Mouse (Mus musculus): ENCODE results near the gene Maml2.
A peak's percentile ranks its signal among the peaks of the same experiment; 100 is the strongest.
"Not testable (repeated sequence)": the region's sequence is repeated elsewhere in the genome, so short reads cannot be mapped to it uniquely, and the experiment has no call there.

The Maml2 gene

DNA sequence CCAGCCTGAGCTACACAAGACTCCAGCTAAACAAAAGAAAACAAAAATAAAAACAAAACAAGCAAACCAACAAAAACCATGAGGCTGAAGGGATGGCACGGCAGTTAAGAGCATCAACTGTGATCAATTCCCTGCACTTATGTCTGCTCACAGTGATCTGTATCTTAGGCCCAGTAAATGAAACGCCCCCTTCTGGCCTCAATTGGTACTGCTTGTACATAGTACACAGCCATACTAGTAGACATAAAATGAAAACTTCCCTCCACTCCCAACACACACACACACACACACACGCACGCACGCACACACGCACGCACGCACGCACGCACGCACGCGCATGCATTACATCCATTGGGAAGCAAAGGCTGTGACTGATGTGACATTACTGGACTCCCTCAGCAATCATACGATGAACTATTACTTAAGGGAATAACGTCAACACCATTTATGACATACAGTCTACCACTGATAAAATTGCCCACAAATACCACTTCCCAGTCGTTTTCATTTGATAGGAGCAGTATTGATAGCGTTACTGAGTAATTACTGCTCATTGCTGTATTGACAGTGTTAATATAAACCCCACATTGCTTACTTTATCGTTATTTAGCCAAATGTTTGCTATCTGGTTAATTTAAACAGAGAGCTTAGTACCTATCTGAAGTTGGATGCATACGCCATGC, 389.4 kb downstream of the Maml2 start:
- DNase-seq = peak; percentile 37

DNA sequence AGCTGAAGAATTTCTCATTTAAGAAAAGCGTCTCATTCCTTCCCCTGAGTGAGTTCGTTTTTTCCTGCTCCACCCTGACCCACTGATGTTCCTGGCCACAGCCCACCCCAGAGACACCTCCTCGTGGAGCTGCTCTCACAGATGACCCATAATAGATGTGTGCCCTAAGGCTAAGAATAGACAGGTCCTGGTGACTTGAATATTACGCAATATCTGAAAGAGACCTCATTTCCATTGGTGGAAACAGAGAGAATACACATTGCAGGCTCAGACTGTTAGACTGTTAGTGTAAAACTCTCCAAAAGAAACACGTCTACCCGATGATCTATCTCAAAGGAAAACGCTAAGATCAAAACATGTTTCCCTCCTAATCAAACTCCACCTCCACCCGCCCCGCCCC, 391.2 kb downstream of the Maml2 start:
- DNase-seq = no peak

DNA sequence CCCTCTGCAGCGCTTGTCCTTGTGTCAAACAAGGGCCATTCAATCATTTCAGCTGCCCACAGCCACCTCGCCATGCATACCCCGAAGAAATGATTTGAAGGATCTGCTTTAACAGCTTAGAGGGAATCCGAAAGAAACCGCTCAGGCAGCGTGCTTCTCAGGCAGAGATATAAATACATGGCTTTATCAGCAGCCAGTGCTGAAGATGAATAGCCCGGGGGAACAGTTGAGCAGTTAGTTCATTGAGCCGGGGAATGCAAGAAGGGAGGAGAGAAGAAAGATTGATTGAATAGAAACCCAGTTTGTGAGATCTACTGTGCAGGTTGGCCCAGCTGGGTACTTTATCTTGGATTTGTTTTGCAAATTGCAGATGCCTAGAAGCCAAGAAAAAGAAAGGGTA, 392.6 kb downstream of the Maml2 start:
- no peak for DNase-seq

DNA sequence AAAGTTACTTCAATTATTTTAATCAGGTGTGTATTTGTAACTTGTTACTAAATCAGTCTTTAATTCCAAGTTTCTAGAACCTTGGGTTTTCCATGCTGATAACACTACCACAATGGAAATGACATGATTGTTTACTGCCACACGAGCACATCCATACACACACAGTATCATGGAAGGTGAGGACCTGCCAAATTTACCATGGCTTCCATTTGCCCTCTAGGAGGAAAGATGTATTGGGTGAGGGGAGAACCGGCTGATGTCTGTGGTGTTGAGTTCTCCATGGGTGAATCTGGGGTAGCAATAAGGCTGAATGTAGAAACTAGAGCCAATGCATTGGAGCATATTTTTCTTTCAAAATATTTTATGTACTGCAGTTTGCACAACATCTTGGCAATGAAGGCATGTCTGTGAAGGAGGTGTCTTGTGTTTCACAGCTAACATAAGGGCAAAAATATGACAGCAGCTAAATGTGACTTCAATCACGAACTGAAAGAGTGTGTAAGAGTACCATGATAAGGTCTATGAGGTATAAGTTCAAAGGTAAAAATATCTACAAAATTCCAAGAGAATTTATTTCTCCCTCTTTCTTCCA, 396.0 kb downstream of the Maml2 start:
- no peak for DNase-seq

DNA sequence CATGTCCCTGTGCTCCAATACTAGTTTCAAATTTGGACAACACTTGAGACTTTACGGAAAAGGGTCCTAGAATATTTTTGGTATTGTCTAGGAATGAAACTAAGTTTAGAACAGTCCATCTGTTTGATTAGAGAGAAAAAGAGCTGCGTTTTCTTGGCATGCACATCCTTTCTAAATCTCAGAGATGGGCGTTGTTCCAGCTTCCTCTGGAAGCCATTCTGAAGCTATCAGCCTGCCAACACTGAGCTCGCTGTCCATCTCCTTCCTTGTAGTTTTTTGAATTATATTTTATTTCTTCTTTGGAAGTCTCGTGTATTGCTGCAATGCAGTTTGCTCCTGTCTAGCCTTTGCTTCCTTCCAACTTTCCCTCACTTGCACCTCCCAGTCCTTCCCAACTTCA, 396.5 kb downstream of the Maml2 start:
- no peak for DNase-seq

DNA sequence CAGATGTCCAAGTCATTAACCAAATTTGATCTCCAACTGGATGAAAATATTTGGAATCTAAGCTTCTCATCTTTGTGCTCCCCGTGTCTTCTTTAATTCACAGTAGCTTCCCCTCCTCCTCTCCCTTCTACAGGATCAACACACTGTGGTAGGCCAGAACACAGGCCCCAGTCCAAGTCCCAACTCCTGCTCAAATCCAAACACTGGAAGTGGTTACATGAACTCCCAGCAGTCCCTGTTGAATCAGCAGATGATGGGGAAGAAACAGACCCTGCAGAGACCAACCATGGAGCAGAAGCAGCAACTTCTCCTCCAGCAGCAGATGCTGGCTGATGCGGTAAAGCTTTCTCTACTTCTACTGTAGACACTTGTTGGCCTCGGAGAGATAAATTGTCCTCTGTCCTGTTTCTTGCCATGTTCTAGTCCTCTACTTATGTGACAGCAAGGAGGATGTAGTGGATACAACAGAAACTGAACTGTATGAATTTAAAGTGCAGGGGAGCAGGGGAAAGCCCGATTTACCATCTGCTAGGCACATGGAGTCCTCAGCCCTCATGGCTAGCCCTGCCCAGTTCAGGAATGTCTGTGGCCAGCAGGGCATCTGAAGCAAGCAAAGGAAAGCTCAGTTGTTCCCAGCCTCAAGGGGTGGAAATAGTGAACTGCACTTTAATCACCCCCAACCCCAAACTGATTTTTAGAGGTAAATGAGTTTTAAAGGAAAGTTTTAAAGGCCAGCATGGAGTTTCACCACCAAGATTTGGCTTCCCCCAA, 399.5 kb downstream of the Maml2 start:
- no peak for DNase-seq

DNA sequence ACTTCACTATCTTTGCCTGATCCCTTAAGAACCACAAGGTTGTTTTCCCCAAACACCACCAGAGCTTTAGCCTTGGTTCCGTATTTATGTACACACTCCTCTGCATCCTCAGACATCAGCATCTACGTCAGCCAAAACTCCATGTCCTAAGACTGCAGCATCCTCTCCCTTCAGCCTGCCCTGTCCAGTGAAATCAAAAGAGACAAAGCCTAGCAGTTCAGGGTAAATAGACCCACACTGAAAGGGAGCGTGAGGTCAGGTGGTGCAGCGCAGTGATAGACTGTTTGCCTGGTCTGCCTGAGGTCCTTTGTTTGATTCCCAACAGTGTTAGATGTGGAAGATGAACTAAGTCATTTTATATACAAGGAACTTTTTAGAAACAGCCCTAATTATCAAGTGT, 400.1 kb downstream of the Maml2 start:
- no peak for DNase-seq

DNA sequence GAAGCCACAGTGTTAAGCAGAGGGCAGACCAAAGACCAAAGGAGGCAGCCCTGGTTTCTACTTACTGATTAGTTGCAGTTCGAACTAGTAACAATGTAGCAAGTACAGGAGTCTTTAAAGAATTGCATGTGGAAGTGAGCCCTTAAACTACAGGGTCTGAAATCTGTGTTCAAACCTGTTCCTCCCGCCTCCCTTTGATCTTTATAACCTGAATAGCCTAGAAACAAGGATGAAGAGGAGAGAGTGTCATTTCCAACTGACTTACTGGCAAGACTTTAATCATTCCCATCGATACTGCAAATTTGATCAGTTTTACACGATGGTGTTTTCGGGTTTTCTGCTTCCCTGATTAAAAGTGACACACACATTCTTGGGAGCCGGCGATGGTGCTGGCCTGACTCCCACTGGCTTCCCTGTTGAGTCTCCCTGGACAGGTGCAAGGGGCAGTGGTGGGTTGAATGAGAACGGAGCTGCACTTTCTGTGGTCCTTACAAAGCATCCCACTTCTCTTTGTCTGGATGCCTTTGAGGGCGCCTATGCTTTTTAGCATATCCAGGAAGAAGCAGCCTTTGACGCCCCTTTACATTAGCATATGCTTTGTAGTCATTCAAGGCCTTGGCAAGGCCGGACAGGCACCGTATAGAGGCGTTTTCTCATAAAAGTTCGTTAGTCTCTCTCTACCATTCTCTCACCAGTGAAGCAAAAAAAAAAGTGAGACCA, 401.5 kb downstream of the Maml2 start:
- DNase-seq = no peak

DNA sequence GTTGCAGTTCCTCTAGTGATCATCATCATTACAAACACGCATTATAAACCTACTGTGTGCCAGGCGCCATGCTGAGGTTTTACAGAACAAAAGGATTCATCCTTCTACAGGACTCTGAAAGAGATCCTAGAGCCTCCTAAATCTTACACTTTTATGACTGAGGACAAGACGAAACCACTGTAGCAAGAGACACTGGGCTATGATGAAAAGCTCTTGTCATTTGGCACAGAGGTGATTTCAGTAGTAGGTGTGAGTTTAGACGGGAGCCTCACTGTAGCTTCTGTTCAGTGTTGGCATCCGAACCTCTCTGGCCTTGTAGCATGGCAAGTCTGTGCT, 402.0 kb downstream of the Maml2 start:
- DNase-seq = no peak

DNA sequence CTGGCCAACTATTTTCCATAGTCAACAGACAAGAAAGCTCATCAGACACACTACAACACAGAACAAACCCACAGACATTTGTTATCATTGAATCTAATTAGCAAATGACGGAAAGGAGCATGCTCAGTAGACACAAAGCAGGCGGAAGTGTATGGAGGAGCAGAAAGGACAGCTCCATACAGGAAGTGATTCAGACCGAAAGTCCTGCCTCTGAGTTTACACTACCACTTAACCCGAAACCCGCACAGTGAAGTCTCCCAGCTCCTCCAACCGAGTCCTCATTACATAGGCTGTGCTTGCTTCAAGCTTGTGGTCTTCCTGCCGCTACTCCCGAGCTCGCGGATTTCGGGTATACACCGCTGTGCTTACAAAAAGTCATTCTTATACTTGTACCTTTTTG, 404.0 kb downstream of the Maml2 start:
- no peak for DNase-seq

DNA sequence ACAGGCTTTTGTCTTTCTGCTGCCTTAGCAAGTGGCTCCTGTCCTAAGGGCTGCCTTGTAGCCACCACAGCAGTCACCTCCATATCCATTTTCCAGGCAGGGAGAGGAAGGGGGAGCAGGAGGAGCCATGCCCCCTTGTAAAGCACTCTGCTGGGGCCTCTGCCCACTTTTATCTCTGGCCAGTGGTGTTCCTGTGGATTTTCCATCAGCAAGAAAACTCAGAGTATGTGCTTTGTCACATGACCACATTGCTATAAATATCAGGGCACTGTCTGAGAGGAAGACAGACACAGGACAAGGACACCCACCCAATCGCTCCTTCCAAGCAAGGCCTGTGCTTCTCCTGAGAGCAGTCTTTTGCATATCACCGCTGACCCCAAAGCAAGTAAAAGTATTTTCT, 405.3 kb downstream of the Maml2 start:
- DNase-seq = no peak

DNA sequence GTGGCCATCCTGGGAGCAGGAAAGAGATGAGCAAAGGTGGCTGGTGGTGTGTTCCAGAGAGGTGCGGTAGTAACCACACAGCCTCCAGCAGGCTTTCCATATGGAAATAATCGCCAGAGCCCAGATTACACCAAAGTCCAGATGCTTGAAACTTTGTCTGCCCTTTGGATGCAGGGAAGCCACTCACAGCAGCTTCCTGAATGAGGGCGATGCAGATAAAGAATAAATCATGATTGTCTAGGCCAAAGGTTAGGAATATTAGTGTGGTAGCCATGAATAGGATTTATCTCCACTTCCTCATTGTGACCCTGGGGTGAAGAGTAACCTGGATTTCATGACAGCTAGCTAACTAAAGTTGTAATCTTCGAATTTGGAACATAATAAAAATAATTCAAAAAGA, 407.2 kb downstream of the Maml2 start:
- no peak for DNase-seq

DNA sequence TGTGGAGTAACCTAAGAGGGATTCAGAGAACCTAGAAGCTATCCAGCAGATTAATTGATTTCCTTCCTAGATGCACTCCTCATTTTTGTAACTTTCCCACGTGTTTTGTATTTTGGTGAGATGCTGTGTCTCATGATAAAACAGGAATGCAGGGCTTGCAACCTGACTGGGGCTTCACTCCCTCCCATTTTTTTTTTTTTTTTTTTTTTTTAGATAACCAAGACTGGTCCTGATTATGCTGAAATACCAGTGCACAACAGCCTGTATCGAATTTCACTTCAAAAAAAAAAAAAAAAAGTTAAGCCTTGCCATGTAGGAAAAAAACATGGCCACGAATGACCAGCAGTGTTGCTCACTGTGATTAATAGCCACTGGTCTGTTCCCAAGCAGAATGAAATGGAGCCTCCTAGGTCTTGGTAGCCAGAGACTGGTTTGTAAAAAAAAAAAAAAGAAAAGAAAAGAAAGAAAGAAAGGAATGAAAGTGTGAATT, 409.4 kb downstream of the Maml2 start:
- DNase-seq = no peak

DNA sequence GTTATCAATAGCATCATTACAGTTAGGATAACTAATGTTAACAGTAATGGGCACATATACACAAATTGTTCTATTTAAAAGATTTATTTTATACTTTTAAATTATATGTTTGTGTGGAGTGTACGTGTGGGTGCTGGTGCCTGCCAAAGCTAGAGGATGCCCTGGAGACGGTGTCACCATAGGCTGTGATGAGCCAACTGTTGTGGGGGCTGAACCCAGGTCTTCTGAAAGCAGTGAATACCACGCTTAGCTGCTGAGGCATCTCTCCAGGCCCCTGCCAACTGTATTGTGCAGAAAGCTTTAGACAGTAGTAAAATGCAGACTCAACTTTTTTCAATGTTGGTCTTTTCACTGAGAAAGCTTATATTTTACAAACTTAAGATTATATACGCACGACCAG, 411.7 kb downstream of the Maml2 start:
- no peak for DNase-seq

DNA sequence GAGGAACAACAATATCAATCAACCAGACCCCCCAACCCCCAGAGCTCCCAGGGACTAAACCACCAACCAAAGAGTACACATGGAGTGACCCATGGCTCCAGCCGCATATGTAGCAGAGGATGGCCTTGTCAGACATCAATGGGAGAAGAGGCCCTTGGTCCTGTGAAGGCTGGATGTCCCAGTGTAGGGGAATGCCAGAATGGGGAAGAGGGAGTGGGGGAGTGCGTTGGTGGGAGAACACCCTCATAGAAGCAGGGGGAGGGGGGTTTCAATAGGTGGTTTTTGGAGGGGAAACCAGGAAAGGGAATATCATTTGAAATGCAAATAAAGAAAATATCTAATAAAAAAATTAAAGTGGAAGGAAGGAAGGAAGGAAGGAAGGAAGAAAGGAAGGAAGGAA, 418.1 kb downstream of the Maml2 start:
- not testable (repeated sequence) for DNase-seq

DNA sequence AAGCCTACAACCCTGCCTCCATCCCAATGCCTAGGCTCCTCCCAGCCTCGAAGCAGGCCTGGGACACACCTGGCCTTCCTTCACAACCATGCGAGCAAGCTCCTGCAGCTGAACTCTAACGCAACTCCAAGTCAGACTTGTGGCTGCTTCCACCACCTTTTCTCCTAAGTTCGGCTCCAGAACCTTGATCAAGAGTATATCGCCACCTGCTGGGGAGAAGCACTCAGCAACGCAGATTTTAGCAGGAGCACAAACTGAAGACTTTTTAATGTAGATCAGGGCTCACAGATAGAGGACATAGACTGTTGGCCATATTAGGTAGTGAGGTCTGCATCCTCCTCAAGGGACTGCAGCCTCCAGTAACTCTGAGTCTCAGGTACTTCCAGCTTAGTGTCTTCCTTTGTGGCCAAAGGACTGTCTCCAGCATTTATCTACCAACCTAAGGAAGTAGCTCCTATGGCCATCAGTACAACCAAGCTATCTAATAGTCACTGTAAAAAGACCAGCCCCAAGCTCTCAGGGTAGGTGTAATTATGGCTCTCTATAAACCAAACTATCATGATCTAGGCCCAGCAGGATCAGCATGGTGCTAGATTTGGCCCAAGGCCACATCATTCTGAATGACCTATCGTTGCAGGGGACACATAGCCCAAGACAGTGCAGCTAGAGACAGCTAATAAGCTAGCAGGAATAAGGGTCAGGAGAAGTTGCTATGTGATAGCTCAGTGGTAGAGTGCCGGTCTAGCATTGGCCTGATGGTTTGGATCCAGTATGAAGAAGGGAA, 418.8 kb downstream of the Maml2 start:
- peak; percentile 69 for DNase-seq

DNA sequence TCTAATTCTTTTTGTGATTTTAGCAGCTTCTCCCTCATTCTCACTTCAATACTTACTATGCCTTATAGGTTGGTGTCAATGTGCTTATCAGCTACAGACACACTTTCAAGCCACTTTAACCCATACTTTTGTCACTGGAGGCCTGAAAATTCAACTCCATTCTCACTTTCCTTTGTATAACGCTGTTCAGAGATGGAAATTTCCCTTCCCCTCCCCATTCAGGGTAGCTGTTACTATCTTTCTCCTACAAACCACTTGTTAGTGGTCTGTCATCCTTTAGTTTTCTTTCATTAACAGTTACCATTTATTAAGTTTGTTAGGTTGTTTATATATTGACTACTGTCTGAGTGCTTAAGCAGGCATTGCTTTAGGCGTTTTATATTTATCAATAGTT, 450.6 kb downstream of the Maml2 start, which contains the start of gene Mtmr2:
Gene Mtmr2 (plus strand): TSS at position 7 of the 394 bp plus-strand sequence.
- no peak for DNase-seq

DNA sequence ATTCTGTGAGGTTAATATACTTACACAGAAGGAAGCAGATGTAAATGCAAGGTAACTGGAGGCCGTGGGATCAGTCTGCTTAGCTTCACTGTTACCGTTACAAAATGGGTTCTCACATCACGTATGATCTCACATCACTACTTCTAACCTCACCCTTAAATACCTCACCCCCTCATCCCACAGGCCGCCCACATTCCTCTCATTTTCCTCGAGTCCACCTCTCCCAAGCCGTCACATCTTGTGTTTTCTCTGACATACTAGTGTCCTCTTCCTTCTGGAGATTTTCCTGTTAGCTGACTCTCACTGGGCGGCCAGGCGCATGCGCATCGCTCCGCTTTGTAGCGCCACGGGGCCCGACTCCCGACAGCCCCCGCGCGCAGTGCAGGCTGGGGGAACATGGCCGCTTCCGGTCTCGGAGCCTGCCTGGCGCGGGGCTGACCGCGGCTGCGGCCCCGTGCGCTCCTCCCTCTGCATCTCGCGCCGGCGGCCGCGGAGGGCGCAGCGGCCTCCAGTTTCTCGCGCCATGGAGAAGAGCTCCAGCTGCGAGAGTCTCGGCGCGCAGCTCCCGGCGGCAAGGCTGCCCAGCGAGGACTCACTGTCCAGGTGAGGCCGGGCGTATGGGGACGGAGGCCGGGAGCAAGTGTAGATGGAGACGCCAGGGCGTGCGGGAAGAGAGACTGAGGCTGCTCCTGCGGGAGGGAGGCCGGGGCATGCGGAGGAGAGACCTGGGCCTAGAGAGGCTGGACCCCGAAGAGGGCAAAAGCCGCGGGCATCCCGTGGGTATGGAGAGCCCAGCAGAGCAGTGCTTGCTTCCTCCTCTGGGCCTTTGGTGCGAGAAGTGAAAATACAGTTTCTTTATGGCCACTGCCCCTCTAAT, 451.3 kb downstream of the Maml2 start:
- DNase-seq = peak; percentile 96

DNA sequence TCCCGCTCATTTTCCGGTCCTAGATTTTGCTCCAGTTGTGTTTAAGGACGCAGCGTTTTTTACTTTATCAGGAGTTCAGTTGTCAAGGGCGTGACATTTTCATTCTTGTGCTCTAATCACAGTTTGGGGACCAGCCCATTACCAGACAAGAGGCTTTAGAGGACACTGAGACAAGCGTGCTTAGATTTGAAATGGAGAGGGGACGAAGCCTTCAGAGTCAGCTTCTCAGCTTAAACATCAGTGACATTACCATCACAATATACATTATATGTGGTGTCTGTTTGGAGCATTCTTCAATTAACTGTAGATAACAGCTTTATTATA, 451.9 kb downstream of the Maml2 start:
- DNase-seq = no peak

DNA sequence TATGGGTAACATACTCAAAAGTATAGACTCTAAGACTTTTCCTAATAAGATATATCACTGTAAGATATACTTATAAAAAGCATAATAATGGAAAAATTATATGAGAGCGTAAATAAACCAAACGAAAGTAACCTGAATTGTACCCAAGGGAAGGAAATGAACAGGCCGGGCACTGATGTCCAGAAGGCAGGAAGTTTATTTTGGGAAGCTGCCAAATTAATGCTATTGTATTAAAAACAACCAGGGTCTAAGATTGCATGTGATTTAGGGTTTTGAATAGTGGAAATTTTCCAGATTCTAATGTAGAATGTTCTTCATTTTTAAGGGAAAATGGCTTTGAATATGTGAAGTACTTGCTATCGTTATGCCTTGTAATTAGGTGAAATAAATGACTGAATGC, 454.8 kb downstream of the Maml2 start:
- no peak for DNase-seq
